Mouse (Mus musculus) ES-CJ7 (cell line): ENCODE data around the gene Eefsec.
A peak's percentile ranks its signal among the peaks of the same experiment; 100 is the strongest.

Experiments
- DNase-seq: peaks from one replicate; pipeline ENCODE4 v3.0.0; 2011; ENCODE audit warnings: low read depth, low spot score

The Eefsec gene

DNA sequence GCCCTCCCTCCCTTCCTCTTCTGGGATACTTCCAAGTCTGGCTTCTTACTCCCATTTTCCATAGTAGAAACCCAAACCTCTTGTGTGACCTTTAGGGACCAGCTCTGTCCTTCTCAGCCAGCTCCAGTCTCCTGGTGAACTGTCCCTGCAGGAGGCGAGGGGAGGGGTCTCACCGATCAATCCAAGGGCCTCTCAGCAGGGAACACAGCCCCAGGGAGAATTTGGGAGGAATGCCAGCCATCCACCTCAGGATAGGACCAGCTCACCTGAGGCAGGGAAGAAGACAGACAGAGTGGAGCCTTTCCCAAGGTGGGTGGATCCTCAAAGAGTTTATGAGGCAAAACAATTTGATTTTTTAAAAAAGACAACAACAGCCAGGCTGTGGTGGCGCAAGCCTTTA lies 236.2 kb downstream of the Eefsec start:
- peak; percentile 75 for DNase-seq

DNA sequence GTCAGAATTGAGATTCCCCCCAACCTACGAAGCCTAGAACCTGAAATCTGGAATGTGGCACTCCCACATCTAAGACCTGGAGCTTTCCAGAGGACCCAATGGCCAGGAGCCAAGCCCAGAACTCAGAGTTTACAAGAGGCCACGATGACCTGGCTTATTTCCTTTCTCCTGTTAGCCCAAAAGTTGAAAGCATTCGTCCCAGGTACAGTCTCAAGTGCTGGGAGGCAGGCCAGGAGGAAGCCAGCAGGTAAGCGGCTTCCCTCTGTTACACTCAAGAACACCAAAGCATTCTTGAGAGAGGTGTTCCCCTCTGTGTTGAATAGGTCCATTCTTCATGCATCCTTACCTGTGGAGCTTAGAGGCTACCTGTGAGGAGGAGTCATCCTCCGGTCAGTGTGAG lies 236.9 kb downstream of the Eefsec start:
- no peak for DNase-seq

DNA sequence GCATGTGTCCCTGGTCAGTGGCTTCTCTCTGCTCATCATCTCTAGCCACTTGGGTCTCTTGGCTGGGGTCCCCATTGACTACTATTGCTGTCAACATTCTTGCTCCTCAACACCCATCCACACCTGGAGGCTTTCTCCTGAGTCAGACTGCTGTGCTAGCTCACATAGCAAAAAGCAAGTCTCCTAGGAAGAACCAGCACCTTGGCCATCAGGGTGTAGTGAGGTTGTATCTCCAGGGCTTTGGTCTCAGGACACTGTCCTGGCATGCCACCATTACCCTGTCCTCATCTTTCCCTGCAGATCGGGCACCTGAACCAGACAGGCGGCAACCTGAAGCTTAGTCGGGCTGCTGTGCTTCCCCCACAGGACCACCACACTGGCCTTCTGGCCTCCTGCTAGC lies 238.0 kb downstream of the Eefsec start:
- DNase-seq = no peak

DNA sequence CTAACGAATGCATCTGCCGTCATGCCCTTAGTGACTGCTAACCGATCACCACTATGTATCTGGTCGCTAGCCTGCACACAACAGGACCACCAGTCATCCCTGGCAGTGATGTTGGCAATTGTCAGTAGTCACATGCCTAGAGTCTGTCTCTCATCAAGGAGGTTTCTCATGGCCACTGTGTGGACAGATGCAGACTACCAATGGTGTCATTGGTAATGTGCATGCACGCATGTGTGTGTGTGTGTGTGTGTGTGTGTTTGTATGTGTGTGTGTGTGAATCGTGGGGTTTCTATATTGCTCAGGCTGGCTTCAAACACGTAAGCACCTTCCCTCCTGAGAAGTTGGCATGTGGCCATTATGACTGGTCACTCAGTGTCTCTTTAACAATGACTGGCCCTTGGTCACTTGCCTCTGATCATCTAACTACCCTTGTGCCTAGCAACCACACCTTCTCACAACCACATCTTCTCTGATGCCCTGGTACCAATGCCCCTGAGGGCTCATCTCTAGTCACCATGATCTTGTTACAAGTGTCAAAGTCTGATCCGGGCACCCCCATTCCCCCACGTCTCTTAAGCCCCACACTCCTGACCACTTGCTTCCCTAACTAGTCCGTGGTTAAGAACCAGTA lies 238.8 kb downstream of the Eefsec start:
- no peak for DNase-seq
